Mouse (Mus musculus) kidney, postnatal 0 days (tissue): Measurements from ENCODE around the gene Ostn. TPM values are rescaled to one million over a fixed set of nuclear protein-coding genes. Genes with fewer than 3 reads are reported as not detected.

Source experiments
- ATAC-seq: fragments of 200-750 bp; cut with Nextera tagmentation; replicated peaks from 2 replicates; pipeline ENCODE4 v1.8.0; 2017; ENCODE audit warnings: low read depth, moderate number of reproducible peaks, moderate TSS enrichment, moderate library complexity; ENCODE audit not compliant: low FRiP score
- DNase-seq: peaks from one replicate; pipeline ENCODE4 v3.0.0-alpha.2; 2016; ENCODE audit warnings: low spot score
- H3K27ac ChIP-seq: fragments of 300-500 bp; sonication (generic); 2 replicates; pipeline ENCODE4 v1.5.1; 2014; ENCODE audit warnings: mild to moderate bottlenecking
- H3K27me3 ChIP-seq: fragments of 300-500 bp; sonication (generic); 2 replicates; pipeline ENCODE4 v1.6.1; 2014; ENCODE audit warnings: low read length, mixed read lengths; ENCODE audit not compliant: insufficient read depth
- H3K36me3 ChIP-seq: fragments of 300-500 bp; sonication (generic); 2 replicates; pipeline ENCODE4 v1.6.1; 2014; ENCODE audit warnings: low read length, mixed read lengths; ENCODE audit not compliant: insufficient read depth
- H3K4me1 ChIP-seq: fragments of 300-500 bp; sonication (generic); replicated peaks from 2 replicates; pipeline ENCODE4 v1.6.1; 2014; ENCODE audit warnings: antibody characterized with exemption, low read length, mixed read lengths; ENCODE audit not compliant: insufficient read depth
- H3K4me2 ChIP-seq: fragments of 300-500 bp; sonication (generic); 2 replicates; pipeline ENCODE4 v1.6.1; 2014; ENCODE audit warnings: mild to moderate bottlenecking, low read length, moderate library complexity, mixed read lengths
- H3K4me3 ChIP-seq: fragments of 300-500 bp; sonication (generic); replicated peaks from 2 replicates; pipeline ENCODE4 v1.5.1; 2014; ENCODE audit warnings: low read depth, low read length
- H3K9ac ChIP-seq: fragments of 300-500 bp; sonication (generic); 2 replicates; pipeline ENCODE4 v1.6.1; 2014; ENCODE audit warnings: low read depth, low read length
- H3K9me3 ChIP-seq: fragments of 300-500 bp; sonication (generic); replicated peaks from 2 replicates; pipeline ENCODE4 v1.6.1; 2016; ENCODE audit warnings: low read length, inconsistent platforms, mixed read lengths
- CTCF ChIP-seq: IDR thresholded peaks from 2 replicates; pipeline ENCODE4 v1.5.1; 2016; ENCODE audit warnings: antibody characterized with exemption, low read depth, mild to moderate bottlenecking, moderate library complexity
- WGBS: fragments of 180-500 bp; shearing (Covaris S2); extraction: QIAGEN DNeasy Blood & Tissue Kit; methylation state at CpG from one replicate; pipeline ENCODE4 v1.1.7; 2014; 5-methylcytosine and 5-hydroxymethylcytosine counted together
- polyA plus RNA-seq: library from polyadenylated mRNA; unstranded; fragments of >200 nt; fragmentation: Nextera tagmentation; extraction: Ambion mirVana; gene quantifications from 2 replicates; pipeline ENCODE4 v1.2.1, GENCODE M21; 2015

Gene Ostn
- polyA plus RNA-seq, 1 experiment from 2014 or later, result not detected

GRCm38 (mm10) chr16:27399719-27400253 lies 92.5 kb downstream of the Ostn start:
- no peaks in the 10 kb centered on the region for H3K36me3 ChIP-seq
- DNase-seq, result no peak
- no peaks in the 10 kb centered on the region for H3K9me3 ChIP-seq
- H3K4me3 ChIP-seq, result no peak overlapping the region
- ATAC-seq, result no peak
- H3K27me3 ChIP-seq, result no peaks in the 10 kb centered on the region
- 86% methylated on average over 6 of the region's 6 CpGs for WGBS
- no peak overlapping the region for H3K4me2 ChIP-seq
- no peak for TF ChIP-seq CTCF
- H3K9ac ChIP-seq, result no peak overlapping the region
- H3K27ac ChIP-seq, result no peak overlapping the region
- H3K4me1 ChIP-seq, result no peaks in the 10 kb centered on the region

Other genes starting within 250 kb of the Ostn start
- gene Uts2b, start 62.8 kb downstream of the Ostn start, polyA plus RNA-seq, result not detected in 2 replicates
- 37.4 and 39.8 TPM in 2 replicates for gene Ccdc50, start 81.4 kb downstream of the Ostn start, polyA plus RNA-seq